Mouse (Mus musculus) hindbrain, postnatal 0 days (tissue): Measurements from ENCODE around the gene Gramd1a. TPM values are rescaled to one million over a fixed set of nuclear protein-coding genes. Genes with fewer than 3 reads are reported as not detected.

ENCODE experiments used
- ATAC-seq: fragments of 200-750 bp; cut with Nextera tagmentation; 2 replicates; pipeline ENCODE4 v1.8.0; 2017; ENCODE audit warnings: mild to moderate bottlenecking, moderate TSS enrichment, moderate library complexity
- DNase-seq: peaks from one replicate; pipeline ENCODE4 v3.0.0-alpha.2; 2015; ENCODE audit warnings: low spot score
- H3K27ac ChIP-seq: fragments of 300-500 bp; sonication (generic); 2 replicates; pipeline ENCODE4 v1.5.1; 2014; ENCODE audit warnings: mild to moderate bottlenecking
- H3K27me3 ChIP-seq: fragments of 300-500 bp; sonication (generic); 2 replicates; pipeline ENCODE4 v1.6.1; 2014; ENCODE audit warnings: low read length, mixed read lengths; ENCODE audit not compliant: insufficient read depth
- H3K36me3 ChIP-seq: fragments of 300-500 bp; sonication (generic); 2 replicates; pipeline ENCODE4 v1.6.1; 2014; ENCODE audit warnings: low read length, mixed read lengths; ENCODE audit not compliant: insufficient read depth
- H3K4me1 ChIP-seq: fragments of 300-500 bp; sonication (generic); 2 replicates; pipeline ENCODE4 v1.6.1; 2014; ENCODE audit warnings: antibody characterized with exemption, low read length, mixed read lengths; ENCODE audit not compliant: insufficient read depth
- H3K4me2 ChIP-seq: fragments of 300-500 bp; sonication (generic); 2 replicates; pipeline ENCODE4 v1.6.1; 2014; ENCODE audit warnings: low read depth, mild to moderate bottlenecking, low read length, moderate library complexity, mixed read lengths
- H3K4me3 ChIP-seq: fragments of 300-500 bp; sonication (generic); 2 replicates; pipeline ENCODE4 v1.5.1; 2014; ENCODE audit warnings: low read length
- H3K9ac ChIP-seq: fragments of 300-500 bp; sonication (generic); replicated peaks from 2 replicates; pipeline ENCODE4 v1.6.1; 2014; ENCODE audit warnings: mild to moderate bottlenecking, low read length, moderate library complexity, mixed read lengths
- H3K9me3 ChIP-seq: fragments of 300-500 bp; sonication (generic); 2 replicates; pipeline ENCODE4 v1.6.1; 2016; ENCODE audit warnings: low read length, mixed read lengths
- CTCF ChIP-seq: IDR thresholded peaks from 2 replicates; pipeline ENCODE4 v1.5.1; 2016; ENCODE audit warnings: antibody characterized with exemption, control low read depth, low read depth
- WGBS: fragments of 180-500 bp; shearing (Covaris S2); extraction: QIAGEN DNeasy Blood & Tissue Kit; methylation state at CpG from one replicate; pipeline ENCODE4 v1.1.7; 2014; 5-methylcytosine and 5-hydroxymethylcytosine counted together
- polyA plus RNA-seq: library from polyadenylated mRNA; unstranded; fragments of >200 nt; fragmentation: Nextera tagmentation; extraction: Ambion mirVana; gene quantifications from 2 replicates; pipeline ENCODE4 v1.2.1, GENCODE M21; 2015
- total RNA-seq: library from RNA; depleted of rRNA; stranded (reverse); fragments of >200 nt; gene quantifications from 2 replicates; pipeline ENCODE4 v1.2.3, GENCODE M21; 2014

The Gramd1a gene
- total and polyA plus RNA-seq, 2 experiments from 2014 or later, result 143 to 256 TPM

DNA sequence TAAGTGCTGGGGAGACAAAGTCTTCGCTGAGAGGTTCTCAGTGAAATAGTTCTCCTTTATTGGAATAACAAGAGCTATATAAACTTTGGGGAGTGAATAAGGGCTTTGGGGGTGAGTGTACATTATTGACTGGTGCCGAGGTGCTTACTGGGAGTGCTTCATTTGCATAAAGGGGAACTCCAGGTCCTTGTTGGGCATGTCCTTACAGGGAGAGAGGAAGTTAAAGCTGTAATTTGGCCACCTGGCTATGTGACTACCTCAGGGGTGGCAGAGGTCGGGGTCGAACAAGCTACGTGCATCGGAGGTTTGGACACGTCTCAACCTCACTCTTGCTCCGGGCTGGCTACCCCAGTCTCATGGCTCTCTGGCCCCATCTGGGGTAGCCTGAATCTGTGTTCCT is 18.8 kb upstream of the Gramd1a start:
- no peak overlapping the region for H3K27ac ChIP-seq
- H3K4me1 ChIP-seq, result no peaks in the 10 kb centered on the region
- no peaks in the 10 kb centered on the region for H3K36me3 ChIP-seq
- no peak overlapping the region for H3K4me2 ChIP-seq
- WGBS, result 80% methylated on average over 8 of the region's 8 CpGs
- H3K9me3 ChIP-seq, result no peaks in the 10 kb centered on the region
- ATAC-seq, result no peak
- H3K27me3 ChIP-seq, result no peaks in the 10 kb centered on the region
- no peak for TF ChIP-seq CTCF
- H3K9ac ChIP-seq, result no peak overlapping the region
- no peak overlapping the region for H3K4me3 ChIP-seq
- DNase-seq, result no peak

DNA sequence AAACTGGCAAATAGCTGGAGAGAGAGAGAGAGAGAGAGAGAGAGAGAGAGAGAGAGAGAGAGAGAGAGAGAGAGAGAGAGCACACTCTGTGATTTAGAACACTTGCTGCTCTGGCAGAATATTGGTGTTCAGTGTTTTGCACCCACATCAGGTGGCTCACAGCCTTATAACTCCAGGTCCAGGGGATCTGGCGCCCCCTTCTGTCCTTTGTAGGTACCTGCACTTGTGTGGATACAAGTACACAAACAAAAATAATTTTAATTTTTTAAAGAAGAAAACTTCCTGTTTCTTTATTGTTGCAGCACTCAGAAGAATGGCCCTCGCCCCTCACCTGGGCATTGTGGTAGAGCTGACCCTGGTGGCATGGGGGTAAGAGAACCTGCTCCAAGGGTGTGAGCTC is 16.5 kb upstream of the Gramd1a start:
- no peaks in the 10 kb centered on the region for H3K9me3 ChIP-seq
- no peak overlapping the region for H3K4me3 ChIP-seq
- H3K27ac ChIP-seq, result no peak overlapping the region
- DNase-seq (peak; percentile 43), ATAC-seq (no peak)
- TF ChIP-seq CTCF, result peak; percentile 66
- WGBS, result 15% methylated on average over 2 of the region's 2 CpGs
- H3K36me3 ChIP-seq, result no peaks in the 10 kb centered on the region
- no peak overlapping the region for H3K4me2 ChIP-seq
- H3K4me1 ChIP-seq, result no peaks in the 10 kb centered on the region
- no peaks in the 10 kb centered on the region for H3K27me3 ChIP-seq
- no peak overlapping the region for H3K9ac ChIP-seq

GRCm38 (mm10) chr7:31170520-31170919 is 14.8 kb upstream of the Gramd1a start:
- 97% methylated on average over 9 of the region's 9 CpGs for WGBS
- DNase-seq (no peak), ATAC-seq (no peak)
- no peak overlapping the region for H3K4me3 ChIP-seq
- H3K9ac ChIP-seq, result no peak overlapping the region
- no peaks in the 10 kb centered on the region for H3K4me1 ChIP-seq
- no peak overlapping the region for H3K27ac ChIP-seq
- H3K27me3 ChIP-seq, result no peaks in the 10 kb centered on the region
- H3K9me3 ChIP-seq, result no peaks in the 10 kb centered on the region
- no peak overlapping the region for H3K4me2 ChIP-seq
- no peaks in the 10 kb centered on the region for H3K36me3 ChIP-seq
- TF ChIP-seq CTCF, result no peak

DNA sequence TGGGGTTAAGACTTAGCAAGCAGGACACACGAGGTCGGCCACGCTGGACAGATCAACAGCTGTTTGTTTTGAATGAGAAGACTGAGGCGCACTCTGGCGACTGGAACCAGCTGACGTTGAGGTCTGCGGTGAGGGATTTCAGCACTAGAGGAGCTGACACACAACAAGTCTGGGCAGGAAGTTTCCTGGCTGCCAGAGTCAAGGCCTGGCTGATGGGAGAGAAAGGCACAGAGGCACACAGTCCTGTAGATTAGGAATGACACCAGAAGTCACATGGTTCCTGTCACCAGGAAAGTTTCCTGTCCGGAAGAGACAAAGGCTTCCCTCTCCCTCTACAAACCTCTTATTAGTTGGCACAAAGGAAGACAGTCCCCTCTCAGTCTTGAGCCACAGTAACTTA is 12.7 kb upstream of the Gramd1a start:
- no peak for TF ChIP-seq CTCF
- WGBS, result 69% methylated on average over 8 of the region's 8 CpGs

DNA sequence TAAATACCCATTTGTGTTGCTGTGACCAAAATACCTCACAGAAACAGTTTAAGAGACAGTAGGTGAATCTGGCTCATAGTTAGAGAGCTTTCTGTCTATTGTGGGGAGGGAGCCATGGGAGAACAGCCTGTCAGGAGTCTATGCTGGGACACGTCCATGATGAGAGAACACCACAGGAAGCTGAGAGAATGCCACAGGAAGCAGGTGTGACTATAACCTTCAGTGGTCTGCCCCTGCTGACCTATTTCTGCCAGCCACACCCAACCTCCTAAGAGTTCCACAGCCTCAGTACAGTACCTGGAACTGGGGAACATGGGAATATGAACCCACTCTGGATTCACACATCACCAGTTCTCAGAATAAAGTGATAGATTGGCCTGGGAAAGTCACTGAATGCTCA is 9.1 kb upstream of the Gramd1a start:
- Histone ChIP-seq H3K9me3 (no peaks in the 10 kb centered on the region), H3K4me1 (no peaks in the 10 kb centered on the region), H3K36me3 (no peaks in the 10 kb centered on the region), H3K4me3 (no peak overlapping the region), H3K4me2 (no peak overlapping the region), H3K9ac (no peak overlapping the region), H3K27ac (no peak overlapping the region), H3K27me3 (no peaks in the 10 kb centered on the region)
- 65% methylated on average over 1 of the region's 1 CpGs for WGBS
- TF ChIP-seq CTCF, result no peak
- no peak for ATAC-seq
- no peak for DNase-seq

More for the DNA sequence above, 12.7 kb upstream of the Gramd1a start:
- DNase-seq, result no peak
- no peaks in the 10 kb centered on the region for H3K27me3 ChIP-seq
- no peak overlapping the region for H3K4me2 ChIP-seq
- H3K9ac ChIP-seq, result no peak overlapping the region
- H3K36me3 ChIP-seq, result no peaks in the 10 kb centered on the region
- H3K4me3 ChIP-seq, result no peak overlapping the region
- no peaks in the 10 kb centered on the region for H3K9me3 ChIP-seq
- H3K4me1 ChIP-seq, result no peaks in the 10 kb centered on the region
- no peak for ATAC-seq
- H3K27ac ChIP-seq, result no peak overlapping the region

DNA sequence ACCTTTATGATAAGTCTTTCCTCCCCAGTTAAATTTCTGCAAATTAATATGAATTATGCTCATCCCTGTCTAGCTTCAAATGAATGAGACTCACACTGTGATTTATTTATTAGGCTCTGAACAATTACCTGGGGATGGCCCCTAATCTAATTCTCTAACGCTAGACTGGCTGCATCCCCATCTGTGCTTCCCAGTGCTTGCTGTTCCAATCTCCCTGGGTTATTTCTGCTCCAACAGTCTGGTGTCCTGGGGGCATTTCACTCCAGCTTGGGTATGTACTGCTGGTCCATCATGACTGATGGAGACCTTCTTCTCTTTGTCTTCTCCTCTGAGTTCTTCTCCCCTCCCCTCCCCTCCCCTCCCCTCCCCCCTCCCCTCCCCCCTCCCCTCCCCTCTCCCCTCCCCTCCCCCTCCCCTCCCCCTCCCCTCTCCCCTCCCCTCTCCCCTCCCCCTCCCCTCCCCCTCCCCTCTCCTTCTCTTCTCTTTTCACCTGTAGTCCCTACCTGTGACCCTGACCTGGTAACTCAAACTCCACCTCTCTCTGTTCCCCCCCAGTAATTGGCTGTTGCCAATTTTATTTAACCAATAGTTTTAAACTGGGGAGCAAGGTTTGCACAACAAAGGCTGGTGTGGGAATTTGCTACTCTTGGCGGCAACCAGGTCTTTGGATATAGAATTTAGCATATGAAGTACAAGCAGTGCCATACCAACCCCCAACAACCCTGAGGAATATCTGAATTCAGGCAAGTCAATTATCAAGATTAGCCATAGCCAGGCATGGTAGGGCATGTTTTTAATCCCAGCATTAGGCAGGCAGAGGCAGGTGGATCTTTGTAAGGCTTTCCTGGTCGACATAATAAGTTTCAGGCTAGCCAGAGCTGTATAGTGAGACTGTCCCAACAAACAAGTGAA is 8.2 kb upstream of the Gramd1a start:
- DNase-seq (peak; percentile 17), ATAC-seq (no peak)
- H3K9me3 ChIP-seq, result no peaks in the 10 kb centered on the region
- no peak overlapping the region for H3K9ac ChIP-seq
- 47% methylated on average over 3 of the region's 3 CpGs for WGBS
- H3K4me2 ChIP-seq, result no peak overlapping the region
- TF ChIP-seq CTCF, result no peak
- no peaks in the 10 kb centered on the region for H3K4me1 ChIP-seq
- H3K4me3 ChIP-seq, result no peak overlapping the region
- H3K27me3 ChIP-seq, result no peaks in the 10 kb centered on the region
- no peak overlapping the region for H3K27ac ChIP-seq
- H3K36me3 ChIP-seq, result no peaks in the 10 kb centered on the region

- H3K27ac ChIP-seq, result no peak overlapping the region
- no peaks in the 10 kb centered on the region for H3K36me3 ChIP-seq
- no peak overlapping the region for H3K4me2 ChIP-seq
- H3K4me1 ChIP-seq, result no peaks in the 10 kb centered on the region
- no peaks in the 10 kb centered on the region for H3K27me3 ChIP-seq
- DNase-seq (no peak), ATAC-seq (no peak)
- H3K9ac ChIP-seq, result no peak overlapping the region
- H3K9me3 ChIP-seq, result no peaks in the 10 kb centered on the region
- no peak for TF ChIP-seq CTCF
- H3K4me3 ChIP-seq, result no peak overlapping the region
- WGBS, result 67% methylated on average over 11 of the region's 11 CpGs
These were observed 6.6 kb upstream of the Gramd1a start for GRCm38 (mm10) chr7:31162324-31162723.
